Mouse (Mus musculus) layer of hippocampus, adult 2 months (tissue): ENCODE results near the gene Synrg. TPM values are rescaled to one million over a fixed set of nuclear protein-coding genes. Genes with fewer than 3 reads are reported as not detected.

ENCODE experiments used
- DNase-seq, 2 experiments: peaks; one replicate each; pipeline ENCODE4 v3.0.0; 2022; ENCODE audit warnings: low spot score in 2 of 2
- H3K27ac ChIP-seq: fragments of 200-600 bp; 2 replicates; pipeline ENCODE4 v1.8.1; 2022
- H3K4me3 ChIP-seq: fragments of 200-600 bp; 2 replicates; pipeline ENCODE4 v1.8.1; 2022; ENCODE audit warnings: mild to moderate bottlenecking
- CTCF ChIP-seq: fragments of 200-600 bp; conservative IDR thresholded peaks from 2 replicates; pipeline ENCODE4 v1.8.1; 2022; ENCODE audit warnings: antibody characterized with exemption, mild to moderate bottlenecking, moderate library complexity
- total RNA-seq, 2 experiments: library from RNA; stranded (reverse); gene quantifications; 2 replicates each; pipeline ENCODE4 v1.2.3; 2021

The Synrg gene
- total RNA-seq, 2 experiments from 2014 or later: 68.2 to 72.1 TPM

DNA sequence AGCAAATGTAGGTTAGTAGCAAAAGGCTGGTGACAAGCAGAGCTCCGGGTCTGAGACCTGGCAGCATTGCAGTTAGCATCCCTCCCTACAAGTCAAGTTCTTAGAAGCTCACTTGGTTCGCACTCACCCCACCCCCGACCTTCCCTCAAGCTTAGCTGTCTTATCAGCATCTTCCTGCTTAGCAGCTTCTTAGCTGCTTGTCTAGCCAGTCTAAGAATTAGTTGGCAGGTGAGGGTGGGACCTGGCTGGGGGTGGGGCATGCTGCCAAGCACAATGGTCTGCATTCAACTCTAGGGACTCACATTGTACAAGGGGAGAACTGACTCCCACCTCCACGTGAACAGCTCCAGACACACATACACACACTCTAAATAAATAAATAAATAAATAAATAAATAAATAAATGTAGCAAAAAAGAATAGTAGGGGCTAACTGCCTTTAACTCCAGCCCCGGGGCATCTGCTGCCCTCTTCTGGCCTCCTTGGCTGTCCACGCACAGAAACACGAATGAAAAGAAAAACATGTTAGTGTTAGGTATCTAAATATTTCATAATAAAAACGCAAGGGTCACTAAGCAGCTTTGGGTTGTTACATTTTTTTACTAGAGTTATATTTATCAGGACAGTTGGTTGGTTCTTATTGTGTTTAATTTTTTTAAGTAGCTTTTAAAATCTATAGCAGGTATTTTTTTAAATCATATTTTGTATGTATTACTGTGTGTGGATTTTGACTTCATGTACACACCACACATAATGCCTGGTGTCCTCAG is 3.4 kb downstream of the Synrg start:
- peak; percentile 56 for TF ChIP-seq CTCF
- DNase-seq: no peak
- no peak overlapping the region for H3K4me3 ChIP-seq
- H3K27ac ChIP-seq: no peak overlapping the region

DNA sequence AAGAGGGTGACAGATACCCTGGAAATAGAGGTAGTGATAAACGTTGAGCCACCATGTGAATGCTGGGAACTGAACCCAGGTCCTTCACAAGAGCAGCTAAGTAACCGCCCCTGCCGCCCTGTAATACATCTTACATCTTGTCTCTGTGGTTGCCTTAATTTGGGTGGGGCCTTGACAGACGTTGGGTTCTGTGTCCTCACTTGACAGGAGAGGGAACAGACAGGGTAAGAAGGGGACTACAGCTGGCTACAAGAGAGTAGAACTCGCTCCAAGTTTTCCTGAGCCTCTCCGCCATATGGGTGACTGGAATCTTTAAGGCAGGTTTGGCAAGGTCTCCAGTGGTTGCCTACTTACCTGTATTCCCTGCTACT is 4.0 kb downstream of the Synrg start:
- no peak for DNase-seq
- TF ChIP-seq CTCF: no peak
- Histone ChIP-seq H3K4me3 (no peak overlapping the region), H3K27ac (no peak overlapping the region)

DNA sequence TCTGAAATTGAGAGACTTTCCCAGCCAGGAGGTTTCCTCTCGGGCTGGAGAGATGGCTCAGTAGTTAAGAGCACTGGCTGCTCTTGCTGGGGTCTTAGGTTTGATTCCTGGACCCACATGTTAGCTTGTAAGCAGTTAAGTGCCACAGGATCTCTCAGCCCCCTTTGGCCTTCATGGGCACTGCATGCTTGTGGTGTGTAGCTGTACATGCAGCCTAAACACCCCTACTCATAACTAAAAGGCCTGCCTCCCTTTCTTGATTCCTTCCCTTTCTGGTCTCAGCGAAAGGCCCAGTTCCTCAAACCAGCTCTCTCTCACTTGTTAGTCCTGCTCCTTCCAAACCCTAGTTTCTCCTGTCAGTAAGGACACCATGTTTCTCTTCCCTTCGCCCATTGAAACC is 4.8 kb downstream of the Synrg start:
- Histone ChIP-seq H3K27ac (no peak overlapping the region), H3K4me3 (no peak overlapping the region)
- no peak for DNase-seq
- TF ChIP-seq CTCF: peak; percentile 40

DNA sequence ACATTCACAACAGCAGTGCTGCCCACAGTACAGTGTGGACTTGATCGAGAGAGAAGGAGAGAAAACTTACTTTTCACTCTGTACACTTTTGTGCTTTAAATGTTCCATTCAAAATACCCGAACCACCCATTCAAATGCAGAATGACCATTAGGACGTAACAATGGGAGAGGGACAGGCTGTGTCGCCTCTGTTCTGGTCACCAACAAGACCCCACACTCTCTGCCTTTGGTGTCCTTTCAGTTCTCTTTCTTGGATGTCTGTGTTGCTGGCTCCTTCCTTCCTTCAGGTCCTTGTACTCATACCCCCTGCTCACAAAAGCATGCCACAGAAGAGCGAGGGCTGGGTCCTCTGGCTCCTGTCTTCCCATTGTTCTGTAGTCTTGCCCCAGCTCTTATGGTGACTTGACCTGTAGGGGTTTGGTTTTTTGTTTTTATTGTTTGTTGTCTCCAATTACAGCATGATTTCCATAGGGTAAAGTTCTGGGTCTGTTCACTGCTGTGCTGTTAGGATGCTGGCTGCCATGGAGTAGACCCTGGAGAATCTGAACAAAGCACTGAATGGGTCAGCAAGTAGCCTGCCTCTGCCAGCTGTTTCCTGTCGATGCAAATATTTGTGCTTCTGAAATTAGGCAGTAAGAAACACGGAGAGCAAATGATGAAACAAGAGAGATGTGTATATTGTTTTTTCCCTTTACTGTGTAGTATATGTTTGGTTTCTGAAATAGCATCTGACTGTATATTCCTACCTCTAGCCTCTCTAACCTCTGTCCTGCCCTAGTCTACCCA is 10.5 kb downstream of the Synrg start:
- no peak for TF ChIP-seq CTCF
- no peak overlapping the region for H3K27ac ChIP-seq
- DNase-seq: no peak
- H3K4me3 ChIP-seq: no peak overlapping the region

DNA sequence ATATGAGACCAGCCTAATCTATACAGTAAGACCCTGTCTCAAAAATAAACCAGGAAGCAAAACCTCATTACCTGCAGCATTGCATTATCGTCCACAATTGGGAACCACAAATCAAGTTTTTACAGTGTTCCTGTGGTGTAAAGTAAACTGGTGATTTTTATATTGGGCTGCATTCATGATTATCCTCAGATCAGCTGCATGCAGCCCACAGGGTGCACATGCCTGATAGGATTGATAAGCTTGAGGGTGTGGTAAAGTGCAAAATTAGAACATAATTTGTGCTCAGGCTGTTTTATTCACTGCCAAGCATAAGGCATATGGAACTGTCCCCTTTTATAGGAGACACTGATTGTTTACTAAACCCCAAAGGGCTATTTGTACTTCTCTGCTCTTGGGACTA is 11.3 kb downstream of the Synrg start:
- Histone ChIP-seq H3K4me3 (no peak overlapping the region), H3K27ac (no peak overlapping the region)
- DNase-seq: no peak
- TF ChIP-seq CTCF: no peak

DNA sequence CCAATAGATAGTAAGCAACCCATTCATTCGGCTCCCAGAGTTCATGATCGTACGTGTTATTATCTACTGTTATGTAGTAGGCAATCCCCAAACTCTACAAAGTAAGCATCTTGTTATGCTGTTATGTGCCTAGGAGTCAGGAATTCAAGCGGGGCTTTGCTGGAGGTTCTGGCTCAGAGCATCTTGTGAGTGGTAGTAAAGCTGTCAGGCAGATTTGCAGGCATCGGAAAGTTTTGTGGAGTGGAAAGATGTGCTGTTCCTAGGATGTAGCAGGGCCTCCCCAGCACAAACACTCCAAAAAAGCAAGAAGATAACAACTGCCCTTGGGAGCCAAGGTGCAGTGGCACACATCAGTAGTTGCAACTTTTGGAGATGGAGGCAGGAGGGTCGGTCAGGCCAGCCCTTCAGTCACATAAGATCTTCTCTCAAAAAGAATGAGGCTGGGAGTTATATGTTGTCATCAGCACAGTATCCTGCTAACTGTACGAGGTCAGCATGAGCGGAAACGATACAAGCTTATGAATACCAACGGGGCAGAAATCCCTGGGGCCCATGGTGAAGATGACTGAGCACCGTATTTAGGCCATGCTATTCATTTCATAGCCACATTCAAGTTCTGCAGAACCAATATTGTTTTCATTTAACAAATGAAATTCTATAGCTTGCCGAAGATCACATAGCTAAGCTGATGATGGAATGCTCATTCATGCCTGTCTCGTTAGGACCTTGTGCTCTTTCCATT is 12.2 kb downstream of the Synrg start:
- TF ChIP-seq CTCF: no peak
- DNase-seq: no peak
- Histone ChIP-seq H3K27ac (no peak overlapping the region), H3K4me3 (no peak overlapping the region)

DNA sequence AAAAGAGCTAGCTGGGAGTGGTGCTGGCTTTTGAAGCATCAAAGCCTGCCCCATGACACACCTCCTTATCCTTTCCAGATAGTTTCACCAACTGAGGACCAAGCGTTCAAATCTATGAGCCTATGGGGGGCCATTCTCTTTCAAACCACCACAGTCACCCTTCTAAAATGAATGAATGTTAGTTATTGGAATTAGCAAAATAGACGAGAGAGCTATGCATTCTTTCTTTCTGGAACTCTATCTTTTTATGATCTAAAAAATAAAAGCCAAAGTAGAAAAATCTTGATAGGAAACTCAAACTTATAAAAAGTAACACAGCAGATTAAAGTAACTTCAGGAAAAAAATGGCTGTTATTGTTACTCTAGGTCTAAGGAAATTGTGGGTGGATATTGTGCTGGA is 13.6 kb downstream of the Synrg start:
- no peak for DNase-seq
- no peak for TF ChIP-seq CTCF
- H3K27ac ChIP-seq: no peak overlapping the region
- H3K4me3 ChIP-seq: no peak overlapping the region

DNA sequence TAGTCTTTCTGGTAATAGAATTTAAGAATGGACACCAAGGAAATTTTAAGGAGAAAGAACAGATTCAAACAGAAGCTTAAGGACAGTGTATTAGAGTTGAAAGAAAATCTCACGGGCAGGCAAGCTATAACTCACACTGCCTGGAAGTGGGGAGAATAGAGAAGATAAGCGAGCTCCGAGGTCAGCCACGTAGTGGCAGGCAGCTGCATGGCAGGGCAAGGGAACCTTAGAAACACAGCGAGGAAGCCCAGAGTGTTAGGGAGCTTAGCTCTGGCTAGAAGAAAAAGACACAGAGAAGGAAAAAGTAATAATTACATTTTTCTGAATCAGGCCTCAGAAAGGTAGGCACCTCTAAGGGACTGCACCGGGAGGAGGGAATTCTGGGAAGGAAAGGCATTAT is 15.8 kb downstream of the Synrg start:
- no peak; the same call in 1 of the 2 replicates for TF ChIP-seq CTCF

DNA sequence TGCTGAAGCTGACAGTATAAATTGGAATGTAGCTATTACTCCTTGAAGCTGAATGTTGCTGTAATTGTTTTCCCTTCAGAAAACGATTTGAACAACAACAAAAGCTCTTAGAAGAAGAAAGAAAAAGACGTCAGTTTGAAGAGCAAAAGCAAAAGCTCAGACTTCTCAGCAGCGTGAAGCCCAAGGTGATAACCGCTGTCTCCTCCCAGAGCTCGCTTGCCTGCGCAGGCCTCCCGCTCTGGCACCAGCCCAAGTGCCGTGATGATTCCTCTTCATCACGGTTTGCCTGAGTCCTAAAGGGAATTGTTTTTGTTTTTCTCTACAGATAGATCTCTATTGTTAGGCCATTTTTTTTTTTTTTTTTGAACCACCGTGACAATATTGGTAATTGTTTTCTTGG is 17.1 kb downstream of the Synrg start:
- no peak for DNase-seq
- no peak for TF ChIP-seq CTCF
- Histone ChIP-seq H3K27ac (no peak overlapping the region), H3K4me3 (no peak overlapping the region)

More for the DNA sequence above, 15.8 kb downstream of the Synrg start:
- H3K27ac ChIP-seq: no peak overlapping the region
- no peak for DNase-seq
- no peak overlapping the region for H3K4me3 ChIP-seq

DNA sequence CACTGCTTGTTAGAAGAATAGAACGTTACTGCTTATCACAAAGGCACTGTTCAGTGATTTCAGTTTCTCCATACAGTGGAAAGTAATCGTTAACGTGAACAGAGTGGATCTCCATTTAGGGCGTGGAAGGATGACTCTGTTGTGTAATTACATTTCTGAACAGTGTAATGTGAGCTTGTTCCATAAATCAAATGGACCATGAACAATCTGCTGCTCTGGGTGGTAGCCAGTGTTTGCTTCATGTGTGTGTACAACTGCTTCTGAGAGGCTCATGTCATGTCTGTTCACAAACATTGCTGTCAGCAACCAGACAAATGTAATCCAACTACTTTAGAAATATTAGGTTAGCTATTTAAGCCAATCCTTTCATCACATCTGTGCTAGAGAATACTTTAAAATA is 27.5 kb downstream of the Synrg start:
- DNase-seq: no peak
- Histone ChIP-seq H3K4me3 (no peak overlapping the region), H3K27ac (no peak overlapping the region)
- TF ChIP-seq CTCF: no peak

DNA sequence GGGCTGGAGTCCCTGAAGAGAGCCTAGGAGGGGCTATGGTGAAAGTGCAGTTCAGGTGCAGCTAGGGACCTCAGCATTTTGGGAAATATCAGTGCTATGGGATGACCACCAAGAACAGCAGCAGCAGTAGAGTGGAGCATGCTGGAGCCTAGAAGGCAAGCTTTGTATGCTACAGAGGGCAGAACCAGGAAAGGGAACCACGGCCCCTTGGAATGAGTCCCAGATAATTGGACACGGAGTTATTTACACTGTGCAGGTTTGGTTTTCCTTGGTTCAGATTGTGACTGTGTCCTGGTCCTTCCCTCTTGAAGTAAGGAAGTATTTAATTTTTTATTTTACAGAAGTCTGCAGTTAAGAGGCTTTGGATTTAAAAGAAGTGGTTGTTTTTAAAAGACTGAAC is 29.2 kb downstream of the Synrg start:
- no peak overlapping the region for H3K4me3 ChIP-seq
- no peak for TF ChIP-seq CTCF
- H3K27ac ChIP-seq: no peak overlapping the region
- no peak for DNase-seq

DNA sequence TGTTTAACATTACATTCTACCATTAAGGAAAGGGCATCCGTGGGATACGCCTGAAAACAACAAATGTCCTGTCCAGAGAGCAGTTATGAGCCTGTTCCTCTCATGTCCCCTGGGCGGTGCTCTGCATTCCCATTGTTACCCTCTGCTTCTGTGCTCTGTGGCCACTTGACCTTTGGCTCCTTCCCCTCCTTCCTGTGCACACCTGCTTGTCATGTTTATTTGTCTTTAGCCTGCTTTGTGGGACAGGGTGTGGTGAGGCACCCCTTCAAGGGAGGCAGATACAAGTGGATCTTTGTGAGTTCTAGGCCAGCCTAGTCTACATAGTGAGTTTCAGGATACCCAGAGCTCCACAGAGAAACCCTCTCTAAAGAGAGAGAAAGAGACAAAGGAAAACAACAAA is 30.3 kb downstream of the Synrg start:
- Histone ChIP-seq H3K27ac (peak overlapping the region; percentile 72), H3K4me3 (no peak overlapping the region)
- no peak for DNase-seq
- TF ChIP-seq CTCF: no peak

DNA sequence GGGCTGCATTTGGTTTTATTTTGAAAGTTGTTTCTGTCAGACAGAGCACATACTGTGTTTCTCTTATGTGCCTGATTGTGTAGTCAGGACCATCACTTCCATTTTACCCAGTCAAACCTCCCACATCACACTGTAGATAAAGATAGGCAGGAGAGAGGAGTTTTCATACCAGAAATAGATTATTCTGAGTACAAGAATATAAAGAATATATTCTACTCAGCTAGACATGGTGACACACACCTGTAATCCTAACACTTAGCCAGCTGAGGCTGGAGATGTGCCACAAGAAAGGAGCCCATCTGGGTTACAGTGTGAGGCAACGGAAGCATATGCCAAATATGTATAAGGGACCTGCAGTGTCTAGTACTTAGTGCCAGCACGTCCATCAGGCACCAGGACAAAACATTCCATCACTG is 31.3 kb downstream of the Synrg start:
- no peak for DNase-seq
- H3K27ac ChIP-seq: peak overlapping the region; percentile 72
- no peak overlapping the region for H3K4me3 ChIP-seq
- no peak for TF ChIP-seq CTCF
